Mouse (Mus musculus) erythroblast, embryonic 14.5 days (primary cell): ENCODE measurements around the gene Ugcg. TPM values are rescaled to one million over a fixed set of nuclear protein-coding genes. Genes with fewer than 3 reads are reported as not detected.

Experiments
- H3K27me3 ChIP-seq: 2 replicates; pipeline ENCODE4 v1.6.1; 2012; ENCODE audit warnings: inconsistent platforms; ENCODE audit not compliant: control insufficient read depth
- H3K36me3 ChIP-seq: 2 replicates; pipeline ENCODE4 v1.6.1; 2012; ENCODE audit warnings: mild to moderate bottlenecking, inconsistent platforms; ENCODE audit not compliant: control insufficient read depth
- H3K4me1 ChIP-seq: 2 replicates; pipeline ENCODE4 v1.6.1; 2012; ENCODE audit warnings: inconsistent platforms; ENCODE audit not compliant: control insufficient read depth
- H3K4me3 ChIP-seq: replicated peaks from 2 replicates; pipeline ENCODE3; 2012; ENCODE audit warnings: moderate library complexity, mild to moderate bottlenecking, inconsistent platforms
- H3K9me3 ChIP-seq: 2 replicates; pipeline ENCODE4 v1.6.1; 2012; ENCODE audit warnings: low read length, inconsistent platforms, mixed read lengths; ENCODE audit not compliant: control insufficient read depth
- GATA1 ChIP-seq: IDR thresholded peaks from 2 replicates; pipeline ENCODE4 v1.6.1; 2012; ENCODE audit warnings: low read length, inconsistent platforms, mixed read lengths
- TAL1 ChIP-seq: IDR thresholded peaks from 3 replicates; pipeline ENCODE4 v1.6.1; 2012; ENCODE audit warnings: low read length, inconsistent platforms, mixed read lengths
- polyA plus RNA-seq: library from polyadenylated mRNA; stranded (reverse); fragments of >175 nt; gene quantifications from 2 replicates; pipeline ENCODE4 v1.2.3, GENCODE M21; 2012

The Ugcg gene
- polyA plus RNA-seq, 1 experiment, result 0.57 TPM

GRCm38 (mm10) chr4:59234451-59235216, 45.6 kb downstream of the Ugcg start:
- H3K4me1 ChIP-seq, result peaks cover 43% of the 10 kb centered on the region
- H3K27me3 ChIP-seq, result no peaks in the 10 kb centered on the region
- H3K36me3 ChIP-seq, result no peaks in the 10 kb centered on the region
- H3K4me3 ChIP-seq, result peak overlapping the region; percentile 37
- TF ChIP-seq GATA1 (no peak), TAL1 (no peak)
- H3K9me3 ChIP-seq, result no peaks in the 10 kb centered on the region

GRCm38 (mm10) chr4:59236362-59236761, 47.3 kb downstream of the Ugcg start:
- no peaks in the 10 kb centered on the region for H3K9me3 ChIP-seq

GRCm38 (mm10) chr4:59238641-59239311, 49.7 kb downstream of the Ugcg start:
- peaks cover 57% of the 10 kb centered on the region for H3K4me1 ChIP-seq
- no peaks in the 10 kb centered on the region for H3K27me3 ChIP-seq
- TF ChIP-seq GATA1, result no peak
- TF ChIP-seq TAL1, result no peak
- no peaks in the 10 kb centered on the region for H3K36me3 ChIP-seq
- no peaks in the 10 kb centered on the region for H3K9me3 ChIP-seq
- H3K4me3 ChIP-seq, result no peak overlapping the region

More at GRCm38 (mm10) chr4:59236362-59236761, 47.3 kb downstream of the Ugcg start:
- TF ChIP-seq TAL1 (no peak), GATA1 (no peak)
- Histone ChIP-seq H3K4me1 (peaks cover 52% of the 10 kb centered on the region), H3K36me3 (no peaks in the 10 kb centered on the region), H3K4me3 (no peak overlapping the region), H3K27me3 (no peaks in the 10 kb centered on the region)

- no peak overlapping the region for H3K4me3 ChIP-seq
- TF ChIP-seq GATA1, result no peak
- no peak for TF ChIP-seq TAL1
- no peaks in the 10 kb centered on the region for H3K27me3 ChIP-seq
- H3K36me3 ChIP-seq, result no peaks in the 10 kb centered on the region
- no peaks in the 10 kb centered on the region for H3K9me3 ChIP-seq
- peaks cover 57% of the 10 kb centered on the region for H3K4me1 ChIP-seq
Observed at GRCm38 (mm10) chr4:59239312-59239728, 50.3 kb downstream of the Ugcg start.

GRCm38 (mm10) chr4:59240160-59240559, 51.1 kb downstream of the Ugcg start:
- Histone ChIP-seq H3K4me1 (peaks cover 57% of the 10 kb centered on the region), H3K9me3 (no peaks in the 10 kb centered on the region), H3K4me3 (no peak overlapping the region), H3K27me3 (no peaks in the 10 kb centered on the region), H3K36me3 (no peaks in the 10 kb centered on the region)
- no peak for TF ChIP-seq TAL1
- TF ChIP-seq GATA1, result no peak

GRCm38 (mm10) chr4:59241096-59241495, 52.0 kb downstream of the Ugcg start:
- no peaks in the 10 kb centered on the region for H3K36me3 ChIP-seq
- no peak overlapping the region for H3K4me3 ChIP-seq

GRCm38 (mm10) chr4:59242221-59242620, 53.2 kb downstream of the Ugcg start:
- peaks cover 67% of the 10 kb centered on the region for H3K4me1 ChIP-seq
- no peaks in the 10 kb centered on the region for H3K9me3 ChIP-seq
- no peaks in the 10 kb centered on the region; the same call in 1 of the 2 replicates for H3K36me3 ChIP-seq
- H3K27me3 ChIP-seq, result no peaks in the 10 kb centered on the region
- no peak for TF ChIP-seq TAL1
- no peak for TF ChIP-seq GATA1
- no peak overlapping the region for H3K4me3 ChIP-seq

More at GRCm38 (mm10) chr4:59241096-59241495, 52.0 kb downstream of the Ugcg start:
- Histone ChIP-seq H3K9me3 (no peaks in the 10 kb centered on the region), H3K4me1 (peaks cover 59% of the 10 kb centered on the region), H3K27me3 (no peaks in the 10 kb centered on the region)
- no peak for TF ChIP-seq GATA1
- no peak for TF ChIP-seq TAL1

GRCm38 (mm10) chr4:59243802-59244493, 54.9 kb downstream of the Ugcg start:
- H3K4me1 ChIP-seq, result peaks cover 75% of the 10 kb centered on the region
- no peaks in the 10 kb centered on the region for H3K9me3 ChIP-seq
- no peaks in the 10 kb centered on the region for H3K27me3 ChIP-seq
- no peak for TF ChIP-seq GATA1
- TF ChIP-seq TAL1, result no peak
- no peak overlapping the region for H3K4me3 ChIP-seq
- no peaks in the 10 kb centered on the region; the same call in 1 of the 2 replicates for H3K36me3 ChIP-seq
